Mouse (Mus musculus) layer of hippocampus, adult 8-10 months (tissue): ENCODE results near the gene Mgme1. TPM values are rescaled to one million over a fixed set of nuclear protein-coding genes. Genes with fewer than 3 reads are reported as not detected.

Source experiments
- DNase-seq, 2 experiments: peaks; one replicate each; pipeline ENCODE4 v3.0.0; 2022; ENCODE audit warnings: low spot score in 2 of 2
- total RNA-seq, 4 experiments: library from RNA; stranded (reverse); gene quantifications; 2 replicates each; pipeline ENCODE4 v1.2.4; 2022

Mgme1 gene
- 1 to 10 TPM; 4.7 to 6.8 (median 5.5) TPM for total RNA-seq

- DNase-seq, result peak; percentile 92 to 95
Measured at GRCm38 (mm10) chr2:144270507-144271420, at the start of gene Mgme1, which contains the start of gene Snx5. Mgme1 (plus strand) TSS chr2:144270663. Snx5 (minus strand) TSS chr2:144270906.

DNA sequence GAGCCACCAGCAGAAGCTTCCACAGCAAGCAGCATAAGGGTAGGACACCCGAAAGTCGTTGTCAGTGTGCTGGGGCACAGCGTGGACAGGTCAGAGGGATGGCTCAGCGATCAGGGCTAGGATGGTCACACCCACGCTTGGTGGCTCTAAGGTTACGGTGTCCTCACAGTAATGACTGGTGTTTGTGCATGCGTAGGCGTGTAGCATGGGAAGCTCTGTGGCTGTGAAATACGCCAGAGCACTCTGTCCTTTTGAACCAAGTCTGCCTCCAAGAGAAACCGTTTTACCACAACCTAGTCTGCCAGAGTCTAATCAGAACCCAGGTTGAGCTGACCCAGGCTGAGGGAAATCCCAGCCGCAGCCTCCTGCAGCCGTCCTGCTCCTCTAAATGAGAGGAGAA is 46.1 kb upstream of the Mgme1 start:
- no peak for DNase-seq

GRCm38 (mm10) chr2:144226906-144227586 is 43.4 kb upstream of the Mgme1 start:
- DNase-seq, result no peak

- DNase-seq, result no peak
Measured at GRCm38 (mm10) chr2:144228521-144229346, 41.7 kb upstream of the Mgme1 start.

DNA sequence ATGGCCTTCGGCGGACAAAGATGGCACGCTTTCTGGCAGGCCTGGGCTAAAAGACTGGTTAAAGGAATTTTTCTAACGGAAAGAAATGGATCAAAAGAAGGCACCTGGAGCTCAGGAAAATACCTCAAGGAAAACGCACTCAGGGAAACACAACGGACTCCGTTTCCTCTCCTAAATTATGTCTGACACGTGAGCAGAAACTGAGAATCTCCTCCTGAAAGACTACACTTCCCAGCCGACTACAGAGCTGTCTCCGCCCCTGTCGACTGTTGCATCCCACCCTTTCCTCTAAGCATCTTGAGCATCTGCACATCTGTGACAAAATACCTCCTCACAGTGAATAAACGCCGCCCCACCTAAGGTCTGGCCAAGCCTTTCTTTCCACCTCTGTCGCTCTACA is 40.8 kb upstream of the Mgme1 start:
- no peak for DNase-seq

GRCm38 (mm10) chr2:144230498-144230897 is 40.0 kb upstream of the Mgme1 start:
- no peak for DNase-seq

DNA sequence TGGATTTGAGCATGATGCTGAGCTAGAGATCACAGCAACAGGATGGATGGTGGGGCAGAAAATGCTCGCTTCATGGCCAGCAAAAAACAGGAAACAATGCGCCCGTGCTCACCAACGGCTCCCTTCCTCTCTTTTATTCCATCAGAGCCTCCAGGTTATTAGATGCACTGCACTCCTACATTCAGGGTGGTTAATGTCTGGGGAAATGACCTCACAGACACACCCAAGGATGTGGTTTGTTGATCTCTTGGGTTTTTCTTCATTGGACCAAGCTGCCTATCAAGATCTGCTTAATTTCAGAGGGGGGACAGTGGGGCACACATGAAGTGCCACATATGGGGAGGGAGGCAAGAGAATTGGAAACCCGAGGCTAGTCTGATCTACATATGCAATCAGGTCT is 39.3 kb upstream of the Mgme1 start:
- DNase-seq, result no peak

DNA sequence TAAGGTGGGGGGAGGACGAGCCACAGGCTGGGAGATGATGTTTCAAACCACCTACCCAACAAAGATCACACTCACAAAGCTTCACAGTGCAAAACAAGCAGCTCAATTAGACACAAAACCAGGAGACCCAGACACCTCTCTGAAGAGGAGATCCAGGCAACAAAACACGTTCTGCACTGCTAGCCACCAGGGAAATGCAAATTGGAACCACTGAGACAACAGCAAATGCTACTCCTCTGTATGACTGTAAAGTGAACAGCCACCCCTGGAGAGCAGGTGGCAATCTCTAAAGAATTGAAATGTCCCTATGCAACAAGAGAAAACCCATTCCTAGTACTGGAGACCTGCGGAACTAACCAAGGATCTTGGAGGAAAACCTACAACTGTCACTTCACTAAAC is 36.9 kb upstream of the Mgme1 start:
- no peak for DNase-seq

DNA sequence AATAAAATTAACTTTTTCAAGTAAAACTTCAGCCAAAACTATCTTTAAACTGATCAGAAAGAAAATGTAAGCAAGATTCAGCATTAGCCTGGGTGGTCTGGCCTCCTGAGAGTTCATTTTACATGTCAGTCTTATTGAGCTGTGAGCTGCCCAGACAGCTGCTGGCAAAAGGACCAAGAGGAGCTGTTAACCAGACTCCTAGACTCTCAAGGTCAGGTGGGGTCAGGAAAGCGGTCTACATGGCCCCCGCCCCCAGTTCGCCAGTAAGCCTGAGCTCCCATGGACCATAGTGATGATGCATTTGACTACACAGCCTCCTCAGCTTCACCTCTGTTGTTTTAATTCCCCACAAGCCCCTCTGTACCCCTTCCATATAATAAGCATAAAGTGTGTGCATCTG is 34.7 kb upstream of the Mgme1 start:
- DNase-seq, result no peak

- no peak for DNase-seq
Measured at GRCm38 (mm10) chr2:144236791-144237584, 33.5 kb upstream of the Mgme1 start.

GRCm38 (mm10) chr2:144238341-144238740 is 32.1 kb upstream of the Mgme1 start:
- DNase-seq, result no peak

- DNase-seq, result no peak
Measured at GRCm38 (mm10) chr2:144239318-144239717, 31.1 kb upstream of the Mgme1 start.

GRCm38 (mm10) chr2:144240095-144240899 is 30.2 kb upstream of the Mgme1 start:
- no peak for DNase-seq

GRCm38 (mm10) chr2:144245464-144245863 is 25.0 kb upstream of the Mgme1 start:
- DNase-seq, result no peak

GRCm38 (mm10) chr2:144246270-144246669 is 24.2 kb upstream of the Mgme1 start:
- no peak for DNase-seq

DNA sequence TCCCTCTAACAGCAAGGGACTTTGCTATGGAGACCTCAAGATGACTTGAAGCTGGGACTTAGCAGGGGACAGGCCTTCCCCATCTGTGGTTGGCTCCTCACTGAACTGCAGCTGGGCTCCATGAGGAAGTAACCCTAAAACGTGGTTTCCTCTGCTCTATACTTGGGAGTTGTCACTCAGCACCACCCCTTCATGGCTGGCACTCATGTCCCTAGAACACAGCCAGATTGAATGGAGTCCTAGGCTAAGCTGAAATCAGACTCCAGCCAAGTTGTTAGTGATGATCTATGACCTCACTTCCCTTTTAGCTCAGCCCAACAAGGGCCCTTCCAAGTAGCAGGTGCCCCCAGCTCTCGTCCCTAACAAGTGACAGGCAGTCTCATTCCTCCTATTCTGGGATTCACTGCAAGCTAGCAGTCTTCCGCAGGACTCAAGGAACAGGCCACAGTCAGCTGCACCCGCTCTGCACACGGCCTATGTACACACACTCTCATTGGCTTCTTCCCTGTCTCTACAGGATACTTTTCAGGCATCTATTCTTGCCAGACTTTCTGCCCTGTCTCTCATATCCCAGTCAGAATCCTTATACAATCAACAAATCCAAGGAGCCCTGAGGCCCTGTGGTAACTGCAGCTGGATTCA is 23.0 kb upstream of the Mgme1 start:
- no peak for DNase-seq

GRCm38 (mm10) chr2:144248613-144249376 is 21.7 kb upstream of the Mgme1 start:
- DNase-seq, result no peak

GRCm38 (mm10) chr2:144250111-144250510 is 20.4 kb upstream of the Mgme1 start:
- DNase-seq, result no peak

DNA sequence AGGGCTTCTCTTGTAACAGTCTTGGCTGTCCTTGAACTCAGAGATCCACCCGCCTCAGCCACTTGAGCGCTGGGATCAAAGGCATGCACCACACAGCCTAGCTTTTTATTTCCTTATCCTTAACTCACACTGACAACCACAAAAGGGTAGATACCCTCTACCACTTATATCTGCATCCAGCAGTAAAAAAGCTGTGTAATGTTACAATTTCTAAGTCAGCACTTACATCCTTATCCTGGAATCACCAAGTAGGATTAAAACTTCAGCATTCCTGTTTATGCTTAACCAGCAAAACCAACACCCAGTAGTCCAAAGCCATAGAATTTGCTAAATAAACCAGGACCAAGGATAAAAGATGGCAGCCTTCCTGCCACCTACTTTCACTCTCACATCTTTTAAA is 7.6 kb upstream of the Mgme1 start:
- no peak for DNase-seq
